Mouse (Mus musculus): ENCODE results near the gene Atoh7. TPM values are rescaled to one million over a fixed set of nuclear protein-coding genes. Genes with fewer than 3 reads are reported as not detected.
A peak's percentile ranks its signal among the peaks of the same experiment; 100 is the strongest.
"Not testable (repeated sequence)": the region's sequence is repeated elsewhere in the genome, so short reads cannot be mapped to it uniquely, and the experiment has no call there.

Gene Atoh7
- 0.10 TPM in 1 of 2 replicates, not detected in the other for polyA plus RNA-seq (2015; fragmentation: Nextera tagmentation; extraction: Ambion mirVana)

DNA sequence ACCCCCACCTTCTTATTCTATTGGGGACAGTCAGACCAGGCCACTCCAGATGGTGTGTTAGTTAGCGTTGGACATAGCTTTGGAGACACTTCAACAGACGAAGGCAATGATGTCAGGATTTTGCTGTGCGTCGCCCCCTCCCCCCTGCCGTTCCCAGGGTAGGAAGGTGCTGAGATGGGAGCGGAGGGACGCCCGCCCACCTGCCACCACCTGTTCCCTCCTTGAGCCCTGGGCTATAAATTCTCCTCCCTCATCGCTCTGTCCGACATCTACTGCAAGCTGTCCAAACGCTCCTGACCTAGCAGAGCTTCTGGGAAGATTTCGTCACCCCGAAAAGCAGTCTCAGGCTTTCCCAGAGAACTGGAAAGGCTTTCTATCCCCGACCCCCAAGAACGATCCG, at the start of gene Atoh7:
Gene Atoh7, plus strand, starts transcription at position 131 of the 400 bp plus-strand sequence.
- Histone ChIP-seq H3K9ac (peak within 1 kb of the TSS; percentile 46), H3K4me2 (peak within 1 kb of the TSS; percentile 92), H3K9me3 (replicated peaks) (no peaks in the 10 kb centered on the region; the same call in 1 of the 2 replicates), H3K27ac (no peak within 1 kb of the TSS), H3K36me3 (no peaks in the 10 kb centered on the region), H3K27me3 (peaks cover 51% of the 10 kb centered on the region), H3K4me1 (peaks cover 11% of the 10 kb centered on the region; the same call in 1 of the 2 replicates), H3K4me3 (replicated peaks) (peak within 1 kb of the TSS; percentile 51)
- 5% methylated on average over 16 of the region's 16 CpGs for WGBS
- no peak for ATAC-seq (replicated peaks; ENCODE audit: low FRiP score)

DNA sequence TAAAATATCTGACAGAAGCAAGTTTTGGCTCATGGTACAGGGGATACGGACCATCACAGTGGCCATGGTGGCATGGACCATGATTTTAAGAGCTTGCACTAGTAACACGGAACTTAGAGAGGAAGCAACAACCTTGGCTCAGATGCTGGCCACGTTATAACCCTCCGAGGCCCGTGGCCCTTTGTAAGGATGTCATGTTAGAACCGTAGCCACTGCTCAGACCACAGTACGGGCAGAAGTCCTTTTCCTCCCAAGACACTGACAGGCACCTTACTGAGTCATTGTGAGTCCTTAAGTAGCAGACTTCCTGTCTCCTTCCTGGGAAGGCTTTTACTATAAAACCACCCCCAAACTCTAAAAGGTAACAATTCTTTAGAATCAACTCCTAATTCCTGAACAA, 48.2 kb upstream of the Atoh7 start:
- no peaks in the 10 kb centered on the region for H3K4me1 ChIP-seq
- no peaks in the 10 kb centered on the region for H3K27me3 ChIP-seq
- no peak overlapping the region for H3K9ac ChIP-seq
- H3K36me3 ChIP-seq = no peaks in the 10 kb centered on the region
- H3K4me3 ChIP-seq (replicated peaks) = no peak overlapping the region
- no peak overlapping the region for H3K27ac ChIP-seq
- WGBS = 71% methylated on average over 7 of the region's 7 CpGs
- no peak overlapping the region for H3K4me2 ChIP-seq
- no peak for ATAC-seq (replicated peaks; ENCODE audit: low FRiP score)
- H3K9me3 ChIP-seq (replicated peaks) = no peaks in the 10 kb centered on the region

DNA sequence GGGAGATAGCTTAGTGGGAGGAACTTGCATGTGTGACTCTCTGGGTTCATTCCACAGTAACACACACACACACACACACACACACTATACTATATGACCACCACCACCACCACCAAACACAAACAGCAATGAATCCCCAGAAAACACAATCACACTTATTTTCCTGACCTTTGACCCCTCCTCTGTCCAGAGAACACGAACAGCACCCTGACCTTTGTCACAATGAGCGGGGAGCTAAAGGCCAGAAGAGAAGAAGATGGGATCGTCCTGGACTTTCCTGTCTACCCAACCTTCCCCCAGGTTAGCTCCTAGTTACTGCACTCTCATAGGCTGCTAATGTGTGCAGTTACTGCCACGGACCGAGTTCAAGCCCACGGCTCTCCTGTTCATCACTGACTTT, 47.4 kb upstream of the Atoh7 start:
- Histone ChIP-seq H3K36me3 (no peaks in the 10 kb centered on the region), H3K4me1 (0 out of 2 replicates have a peak, but pooled peaks cover 3% of the 10 kb centered on the region), H3K27me3 (no peaks in the 10 kb centered on the region), H3K9me3 (replicated peaks) (no peaks in the 10 kb centered on the region), H3K27ac (no peak overlapping the region), H3K9ac (no peak overlapping the region), H3K4me3 (replicated peaks) (no peak overlapping the region), H3K4me2 (no peak overlapping the region)
- ATAC-seq (replicated peaks; ENCODE audit: low FRiP score) = no peak
- 80% methylated on average over 6 of the region's 6 CpGs for WGBS

DNA sequence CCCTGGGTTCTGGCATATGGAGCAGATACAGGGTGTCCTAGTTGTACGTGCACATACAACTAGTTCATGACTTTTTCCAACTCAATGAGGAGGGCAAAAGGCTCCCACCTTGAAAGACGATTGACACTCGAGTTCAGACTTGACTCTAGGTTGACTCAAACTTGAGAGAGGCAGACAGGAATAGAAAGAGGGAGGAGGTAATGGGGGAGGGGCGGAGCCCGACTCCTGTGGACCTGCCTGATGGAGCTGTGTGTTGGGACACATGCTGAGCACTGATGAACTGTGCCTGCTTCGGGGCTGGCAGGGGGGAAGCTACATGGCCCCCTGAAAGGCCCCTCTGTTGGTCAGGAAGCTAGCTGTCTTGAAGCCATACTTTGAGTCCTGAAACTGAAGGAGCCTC, 46.4 kb upstream of the Atoh7 start:
- 0 out of 2 replicates have a peak, but pooled peaks cover 8% of the 10 kb centered on the region for H3K4me1 ChIP-seq
- ATAC-seq (replicated peaks; ENCODE audit: low FRiP score) = no peak
- no peaks in the 10 kb centered on the region for H3K9me3 ChIP-seq (replicated peaks)
- no peak overlapping the region for H3K9ac ChIP-seq
- 60% methylated on average over 6 of the region's 6 CpGs for WGBS
- H3K36me3 ChIP-seq = no peaks in the 10 kb centered on the region
- no peak overlapping the region for H3K4me2 ChIP-seq
- H3K4me3 ChIP-seq (replicated peaks) = no peak overlapping the region
- no peaks in the 10 kb centered on the region for H3K27me3 ChIP-seq
- H3K27ac ChIP-seq = no peak overlapping the region

DNA sequence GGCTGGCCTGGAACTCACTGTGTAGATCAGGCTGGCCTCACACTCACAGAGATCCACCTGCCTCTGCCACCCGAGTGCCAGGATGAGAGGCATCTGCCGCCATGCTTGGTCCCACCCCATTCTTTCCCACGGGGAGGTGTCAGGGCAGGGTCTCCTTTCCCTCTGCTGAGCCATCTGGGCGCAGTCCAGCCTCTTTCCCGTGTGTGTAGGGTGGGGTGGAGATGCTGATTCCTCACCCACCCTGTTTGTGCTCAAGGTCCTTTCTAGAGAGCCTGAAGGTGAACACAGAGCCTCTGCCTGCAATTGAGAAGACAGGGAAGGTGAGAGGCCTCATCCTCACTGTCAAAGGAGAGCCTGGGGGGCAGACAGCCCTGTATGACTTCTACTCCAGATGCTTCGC, 45.4 kb upstream of the Atoh7 start:
- H3K27me3 ChIP-seq; ATAC-seq (replicated peaks; ENCODE audit: low FRiP score); H3K4me1 ChIP-seq; H3K4me2 ChIP-seq; H3K9me3 ChIP-seq (replicated peaks); H3K27ac ChIP-seq; H3K4me3 ChIP-seq (replicated peaks); H3K36me3 ChIP-seq; H3K9ac ChIP-seq: not testable (repeated sequence)
- 89% methylated on average over 6 of the region's 6 CpGs for WGBS

DNA sequence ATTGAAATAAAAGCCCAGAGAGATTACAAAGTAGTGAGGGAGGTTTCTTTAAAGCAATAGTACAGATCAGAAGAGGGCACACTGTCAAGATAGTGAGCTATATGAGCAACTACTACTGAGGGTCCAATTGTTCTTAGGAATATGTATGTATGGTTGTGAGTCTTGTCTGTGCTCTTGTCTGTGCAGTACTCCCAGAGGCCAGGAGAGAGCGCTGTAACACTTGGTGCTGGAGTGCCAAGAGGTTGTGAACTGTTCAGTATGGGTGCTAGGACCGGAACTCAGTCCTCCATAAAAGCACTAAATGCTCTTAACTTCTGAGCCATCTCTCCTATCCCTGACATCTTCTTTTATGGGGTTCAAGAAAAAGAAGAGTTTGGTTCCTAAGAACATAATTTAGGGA, 44.9 kb upstream of the Atoh7 start:
- H3K4me1 ChIP-seq = 0 out of 2 replicates have a peak, but pooled peaks cover 8% of the 10 kb centered on the region
- no peaks in the 10 kb centered on the region for H3K27me3 ChIP-seq
- no peak overlapping the region for H3K4me3 ChIP-seq (replicated peaks)
- ATAC-seq (replicated peaks; ENCODE audit: low FRiP score) = no peak
- H3K4me2 ChIP-seq = no peak overlapping the region
- no peaks in the 10 kb centered on the region for H3K9me3 ChIP-seq (replicated peaks)
- 71% methylated on average over 2 of the region's 2 CpGs for WGBS
- no peak overlapping the region for H3K27ac ChIP-seq
- H3K9ac ChIP-seq = no peak overlapping the region
- H3K36me3 ChIP-seq = no peaks in the 10 kb centered on the region

DNA sequence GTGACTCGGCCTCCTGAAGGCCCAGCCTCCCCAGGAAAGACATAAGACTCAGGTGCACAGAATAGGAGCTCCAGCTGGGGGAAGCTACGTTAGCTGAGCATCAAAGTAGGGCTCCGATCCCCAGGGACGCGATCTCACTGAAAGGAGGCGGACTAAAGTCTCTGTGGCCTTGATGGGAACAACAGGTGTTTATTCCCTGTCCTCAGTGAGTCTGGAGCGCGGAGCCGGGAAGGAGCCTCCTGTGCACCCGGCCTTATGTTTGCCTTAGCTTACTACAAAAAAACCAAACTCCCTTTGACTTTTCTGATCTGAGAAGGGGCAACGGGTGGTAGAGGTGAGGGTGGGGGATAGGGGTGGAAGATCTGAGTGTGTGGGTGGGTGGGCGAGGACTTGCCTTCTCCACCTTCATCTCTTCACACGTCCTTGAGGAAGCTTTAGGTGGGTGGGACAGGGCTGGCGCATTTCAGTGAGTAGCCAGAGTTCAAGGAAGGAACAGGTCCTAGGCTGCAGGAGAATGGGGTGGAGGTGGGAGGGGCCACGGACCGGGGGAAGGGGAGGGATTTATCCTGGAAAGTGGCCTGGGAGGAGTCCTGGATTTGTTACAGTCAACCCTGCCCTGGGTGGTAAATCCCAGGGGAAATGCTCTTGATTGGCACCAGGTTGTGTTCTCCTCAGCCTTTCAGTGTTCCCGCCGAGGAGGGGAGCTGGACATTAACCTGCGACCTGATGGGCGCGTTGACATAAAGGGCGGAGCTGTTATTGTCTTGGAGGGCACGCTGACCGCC, 42.3 kb upstream of the Atoh7 start:
- Histone ChIP-seq H3K4me3 (replicated peaks) (no peak overlapping the region), H3K27ac (no peak overlapping the region), H3K9ac (no peak overlapping the region), H3K4me2 (peak overlapping the region; percentile 32), H3K4me1 (peaks cover 17% of the 10 kb centered on the region), H3K9me3 (replicated peaks) (no peaks in the 10 kb centered on the region), H3K36me3 (no peaks in the 10 kb centered on the region), H3K27me3 (no peaks in the 10 kb centered on the region)
- 30% methylated on average over 24 of the region's 24 CpGs for WGBS
- peak; percentile 81 for ATAC-seq (replicated peaks; ENCODE audit: low FRiP score)

DNA sequence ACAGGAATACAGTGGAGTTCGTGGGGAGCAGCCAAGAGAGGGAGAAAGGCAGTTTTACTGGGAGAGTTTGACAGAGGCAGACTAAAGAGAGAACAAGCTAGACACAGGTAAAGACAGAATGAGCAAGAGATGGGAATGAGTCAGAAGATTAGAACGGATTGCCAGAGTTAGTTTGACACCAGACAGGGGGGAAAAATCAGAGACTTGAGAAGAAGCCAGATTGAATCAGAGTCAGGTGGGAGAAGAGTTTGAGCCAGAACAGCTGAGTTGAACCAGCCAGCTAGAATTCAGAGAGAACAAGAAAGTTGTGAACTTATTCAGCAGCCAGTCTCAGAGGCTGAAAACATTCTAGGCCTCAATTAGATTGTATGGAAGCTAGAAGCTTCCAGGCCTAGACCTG, 39.6 kb upstream of the Atoh7 start, which contains the start of gene Pbld1:
Gene Pbld1, plus strand, starts transcription at position 301 of the 400 bp plus-strand sequence.
- Histone ChIP-seq H3K9me3 (replicated peaks) (no peaks in the 10 kb centered on the region), H3K4me2 (no peak within 1 kb of the TSS), H3K9ac (no peak within 1 kb of the TSS), H3K4me3 (replicated peaks) (no peak within 1 kb of the TSS), H3K27ac (0 out of 2 replicates have a peak within 1 kb of the TSS, but pooled peaks have one; percentile 32), H3K4me1 (peaks cover 17% of the 10 kb centered on the region), H3K36me3 (no peaks in the 10 kb centered on the region), H3K27me3 (no peaks in the 10 kb centered on the region)
- no peak for ATAC-seq (replicated peaks; ENCODE audit: low FRiP score)
- WGBS = 73% methylated on average over 2 of the region's 2 CpGs

DNA sequence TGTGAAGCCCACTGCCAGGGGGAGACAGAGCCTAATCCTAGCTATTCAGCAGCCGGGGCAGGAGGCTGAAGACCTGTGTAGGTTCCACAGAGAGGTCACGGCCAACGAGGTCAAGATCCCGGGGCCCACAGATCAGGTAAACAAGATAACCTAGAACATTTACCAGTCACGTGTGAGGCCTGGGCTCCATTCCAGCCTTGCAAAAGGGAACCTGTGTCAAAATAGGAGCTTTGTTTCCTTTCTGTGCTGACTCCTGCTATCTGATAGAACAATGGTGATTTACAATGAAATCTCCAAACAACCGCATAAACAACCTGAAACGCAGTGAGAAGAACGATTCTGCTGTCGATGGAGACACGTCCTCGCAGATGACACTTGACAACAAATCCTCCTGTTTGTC, 39.0 kb upstream of the Atoh7 start:
- Histone ChIP-seq H3K4me3 (replicated peaks) (no peak overlapping the region), H3K4me2 (no peak overlapping the region), H3K9ac (no peak overlapping the region), H3K27me3 (no peaks in the 10 kb centered on the region), H3K27ac (0 out of 2 replicates have a peak overlapping the region, but pooled peaks have one; percentile 32), H3K9me3 (replicated peaks) (no peaks in the 10 kb centered on the region), H3K4me1 (peaks cover 17% of the 10 kb centered on the region), H3K36me3 (no peaks in the 10 kb centered on the region)
- no peak for ATAC-seq (replicated peaks; ENCODE audit: low FRiP score)
- 37% methylated on average over 11 of the region's 11 CpGs for WGBS

DNA sequence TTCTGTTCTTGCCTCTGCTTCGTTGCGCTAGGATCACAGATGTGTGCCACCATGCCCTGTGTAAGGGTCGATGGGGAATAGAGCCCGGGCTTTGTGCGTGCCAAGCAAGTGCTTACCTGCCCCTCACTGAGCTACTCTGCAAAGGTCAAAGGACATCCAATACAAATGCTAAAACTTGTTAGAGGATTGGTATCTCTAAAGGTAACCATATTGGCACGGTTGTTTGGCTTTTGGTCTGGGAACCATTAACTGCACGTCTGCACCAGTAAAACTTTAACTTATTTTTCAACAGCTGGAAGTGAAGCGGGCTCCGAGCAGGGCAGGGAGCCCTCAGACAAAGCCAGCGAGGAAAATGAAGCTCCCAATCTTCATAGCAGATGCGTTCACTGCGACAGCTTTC, 38.2 kb upstream of the Atoh7 start:
- no peaks in the 10 kb centered on the region for H3K36me3 ChIP-seq
- no peaks in the 10 kb centered on the region for H3K9me3 ChIP-seq (replicated peaks)
- 0 out of 2 replicates have a peak overlapping the region, but pooled peaks have one; percentile 15 for H3K27ac ChIP-seq
- ATAC-seq (replicated peaks; ENCODE audit: low FRiP score) = no peak
- 0 out of 2 replicates have a peak overlapping the region, but pooled peaks have one; percentile 5 for H3K4me2 ChIP-seq
- 68% methylated on average over 12 of the region's 12 CpGs for WGBS
- no peak overlapping the region for H3K4me3 ChIP-seq (replicated peaks)
- H3K4me1 ChIP-seq = peaks cover 17% of the 10 kb centered on the region
- no peaks in the 10 kb centered on the region for H3K27me3 ChIP-seq
- H3K9ac ChIP-seq = no peak overlapping the region

DNA sequence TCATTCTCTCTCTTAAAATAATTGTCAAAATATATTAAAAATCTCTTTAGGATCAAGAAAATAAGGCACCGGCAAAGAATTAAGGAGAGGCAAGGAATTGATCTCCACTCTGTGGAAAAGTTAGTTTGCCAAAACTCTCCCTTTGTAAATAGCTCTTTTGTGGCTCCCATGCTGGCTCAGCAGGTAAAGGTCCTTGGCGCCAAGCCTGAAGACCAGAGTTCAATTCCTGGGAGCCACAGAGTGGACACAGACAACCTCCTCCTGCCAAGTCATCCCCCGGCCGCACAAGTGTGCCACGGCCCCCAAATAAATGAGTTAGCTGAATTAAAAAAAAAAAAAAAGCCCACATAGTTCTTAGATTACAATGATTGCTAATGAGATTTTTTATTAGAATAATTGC, 36.8 kb upstream of the Atoh7 start:
- H3K27me3 ChIP-seq = no peaks in the 10 kb centered on the region
- H3K36me3 ChIP-seq = no peaks in the 10 kb centered on the region
- H3K9me3 ChIP-seq (replicated peaks) = no peaks in the 10 kb centered on the region
- no peak overlapping the region for H3K4me2 ChIP-seq
- peaks cover 9% of the 10 kb centered on the region for H3K4me1 ChIP-seq
- no peak overlapping the region for H3K27ac ChIP-seq
- no peak overlapping the region for H3K9ac ChIP-seq
- 92% methylated on average over 5 of the region's 5 CpGs for WGBS
- no peak overlapping the region for H3K4me3 ChIP-seq (replicated peaks)
- ATAC-seq (replicated peaks; ENCODE audit: low FRiP score) = no peak

DNA sequence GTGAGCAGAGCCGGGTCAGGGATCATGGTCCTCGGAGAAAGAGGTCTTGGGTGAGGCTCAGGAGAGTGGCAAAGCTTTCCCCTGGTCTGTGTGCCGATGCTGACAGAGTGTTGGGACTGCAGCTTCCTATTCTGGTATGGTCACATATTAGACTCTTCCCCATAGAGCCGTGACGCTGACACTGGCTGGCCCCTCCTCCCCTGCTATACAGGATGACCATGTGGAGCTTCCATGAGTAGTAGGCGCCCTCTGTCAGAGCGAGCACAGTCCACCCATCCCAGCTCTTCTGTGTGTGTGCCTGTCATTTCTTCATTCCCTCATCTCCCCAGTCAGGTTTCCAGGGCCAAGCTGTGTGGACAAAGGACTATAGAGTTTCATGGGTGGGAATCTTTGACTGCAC, 36.1 kb upstream of the Atoh7 start:
- Histone ChIP-seq H3K9me3 (replicated peaks) (no peaks in the 10 kb centered on the region), H3K36me3 (no peaks in the 10 kb centered on the region), H3K4me3 (replicated peaks) (no peak overlapping the region), H3K4me2 (no peak overlapping the region), H3K27ac (no peak overlapping the region), H3K4me1 (peaks cover 9% of the 10 kb centered on the region), H3K9ac (no peak overlapping the region), H3K27me3 (no peaks in the 10 kb centered on the region)
- 0 out of 2 replicates have a peak, but pooled peaks have one; percentile 30 for ATAC-seq (replicated peaks; ENCODE audit: low FRiP score)
- 76% methylated on average over 7 of the region's 7 CpGs for WGBS
